Mouse (Mus musculus): ENCODE results near the gene Nos3.

DNA sequence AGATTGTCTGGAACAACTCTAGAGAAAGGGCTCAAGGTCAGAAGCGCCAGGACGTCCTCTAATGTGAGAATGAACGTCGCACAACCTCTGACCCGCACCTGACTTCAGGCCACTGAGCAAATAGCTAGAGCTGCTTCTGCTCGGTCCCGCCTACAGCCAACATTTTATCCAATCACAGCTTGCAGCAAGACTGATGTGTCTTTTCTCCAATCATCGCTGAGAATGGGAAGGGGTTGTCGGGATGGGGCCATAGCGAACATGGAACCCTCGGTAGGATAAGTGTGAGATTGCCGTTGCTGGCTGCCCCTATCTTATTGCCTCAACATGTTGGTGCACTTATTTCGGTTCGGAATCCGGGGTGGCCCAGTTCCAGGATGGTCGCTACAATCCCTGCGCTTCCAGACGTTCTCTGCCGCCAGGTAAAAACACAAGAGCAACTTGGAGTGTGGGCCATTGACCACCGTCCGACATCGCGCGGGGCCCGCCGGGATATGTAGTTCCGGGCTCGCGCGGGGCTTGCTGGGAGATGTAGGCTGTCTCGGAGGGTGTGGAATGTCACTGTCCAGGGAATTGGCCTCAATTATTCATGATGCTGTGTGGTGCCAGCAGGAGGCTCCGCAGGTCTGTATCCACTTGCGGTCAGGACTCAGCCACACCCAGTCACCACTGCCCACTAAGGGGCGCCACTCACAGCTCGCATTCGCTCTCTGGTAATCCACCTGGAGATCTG lies 29.7 kb downstream of the Nos3 start:
- TF ChIP-seq POLR2A (IDR thresholded peaks at IDR 0.05; ENCODE audit: low read depth, low read length) (peak; percentile 49), CTCF (IDR thresholded peaks at IDR 0.05; ENCODE audit: extremely low read depth, insufficient read length, insufficient replicate concordance, low read depth, low read length) (peak; percentile 74; the same call in 1 of the 2 replicates)
